16 mouse cellular contexts compared by ENCODE assay signal in the genomic region with DNA sequence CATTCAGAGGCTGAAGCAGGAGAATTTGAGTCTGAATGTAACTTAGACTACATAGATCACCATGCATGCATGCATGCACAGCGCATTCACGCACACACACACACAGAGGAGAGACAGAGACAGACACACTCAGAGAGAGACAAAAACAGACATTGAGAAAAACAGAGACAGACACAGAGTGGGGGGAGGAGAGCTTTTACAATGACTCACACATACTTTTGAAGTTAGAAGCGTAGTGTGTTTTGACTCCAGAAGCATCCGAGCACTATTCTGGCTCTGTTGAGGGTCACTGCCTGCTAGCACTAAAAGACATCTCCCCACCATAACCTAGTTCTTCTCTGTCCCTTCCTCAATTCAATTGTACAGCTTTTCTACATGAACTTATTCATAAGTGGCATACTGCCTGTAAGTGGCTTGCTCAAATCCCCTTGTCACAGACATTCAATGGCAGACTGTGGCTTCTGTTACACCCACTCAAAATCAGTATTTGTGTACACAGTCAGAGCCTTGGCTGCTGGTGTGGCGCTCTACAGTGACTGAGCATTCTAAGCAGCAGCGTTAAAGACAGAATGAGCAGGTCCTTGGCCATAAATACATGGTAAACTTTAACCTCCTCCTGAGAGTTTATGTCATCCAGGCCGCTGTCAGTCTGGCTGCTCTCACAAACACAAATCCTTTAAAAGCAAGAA. TPM values are rescaled to one million over a fixed set of nuclear protein-coding genes. Genes with fewer than 3 reads are reported as not detected.
DNase-seq lines count a peak whose midpoint lies in the region; ATAC-seq and TF ChIP-seq lines count a peak whose summit lies in the region.
"Had no signal": no experiment of that assay in that cellular context is flagged by ENCODE, and none has a peak within 500 bp of the region (broad histone marks: within the 10 kb centered on the region; RNA-seq: fewer than 3 reads in every experiment).

No protein-coding gene starts in this region.

- POLR2A ChIA-PET in Patski (lab: Charles Lee): no interaction called here

- H3K9me3 ChIP-seq in forebrain, postnatal 0 days (ENCODE audit: low read length): no peaks in the 10 kb centered on the region
- H3K9me3 ChIP-seq in forebrain, embryonic 12.5 days: no peaks in the 10 kb centered on the region
- H3K9me3 ChIP-seq: G1E; lung, embryonic 15.5 days had no signal

- 67% methylated on average over 7 of the region's 7 CpGs for WGBS in forebrain, postnatal 0 days
- WGBS in forebrain, embryonic 12.5 days: 87% methylated on average over 7 of the region's 7 CpGs

- H3K27ac ChIP-seq in forebrain, postnatal 0 days (ENCODE audit: low read depth, low read length): no peak overlapping the region
- H3K27ac ChIP-seq in forebrain, embryonic 12.5 days: no peak overlapping the region
- H3K27ac ChIP-seq: hindbrain, embryonic 14.5 days; lung, embryonic 15.5 days had no signal

- H3K36me3 ChIP-seq in forebrain, postnatal 0 days (ENCODE audit: insufficient read depth): no peaks in the 10 kb centered on the region
- no peaks in the 10 kb centered on the region for H3K36me3 ChIP-seq in forebrain, embryonic 12.5 days (replicated peaks)
- H3K36me3 ChIP-seq: lung, embryonic 15.5 days had no signal

- DNase-seq in forebrain, postnatal 0 days: no peak
- DNase-seq in 3134 (ENCODE audit: extremely low read depth, insufficient read length, low spot score) (peak; percentile 9), Patski (ENCODE audit: low read depth, low spot score) (peak; percentile 31), MN1 (ENCODE audit: low spot score) (no peak)
- DNase-seq in layer of hippocampus, adult 9-11 months: peak; percentile 22
- no peak for DNase-seq in thymus, postnatal 10 days (ENCODE audit: low spot score in 2 of 2)
- DNase-seq in kidney, postnatal 10 days: no peak
- DNase-seq: cerebellum, adult 9-10 months; heart, adult 18-20 months; kidney, adult 2 months; retina, postnatal 1 day had no signal

- no peak overlapping the region for H3K4me3 ChIP-seq in forebrain, postnatal 0 days (ENCODE audit: low read depth, low read length)
- H3K4me3 ChIP-seq in forebrain, embryonic 12.5 days (replicated peaks): no peak overlapping the region
- H3K4me3 ChIP-seq: lung, embryonic 15.5 days had no signal

- H3K4me2 ChIP-seq in forebrain, postnatal 0 days (ENCODE audit: low read depth): no peak overlapping the region
- H3K4me2 ChIP-seq in forebrain, embryonic 12.5 days: no peak overlapping the region
- H3K4me2 ChIP-seq: hindbrain, embryonic 14.5 days; lung, embryonic 15.5 days; midbrain, embryonic 11.5 days had no signal

- no peaks in the 10 kb centered on the region for H3K27me3 ChIP-seq in forebrain, postnatal 0 days (ENCODE audit: insufficient read depth, low read length)
- no peaks in the 10 kb centered on the region for H3K27me3 ChIP-seq in forebrain, embryonic 12.5 days
- peaks cover 14% of the 10 kb centered on the region for H3K27me3 ChIP-seq in Patski
- H3K27me3 ChIP-seq: lung, embryonic 15.5 days had no signal

- no peak overlapping the region for H3K9ac ChIP-seq in forebrain, postnatal 0 days
- no peak overlapping the region for H3K9ac ChIP-seq in forebrain, embryonic 12.5 days
- H3K9ac ChIP-seq: hindbrain, embryonic 14.5 days; lung, embryonic 15.5 days had no signal

- peak; percentile 48; the same call in 1 of the 2 replicates for ATAC-seq in forebrain, postnatal 0 days
- no peak for ATAC-seq in forebrain, embryonic 12.5 days (ENCODE audit: low FRiP score)
- ATAC-seq in Patski: peak; percentile 45

- in situ Hi-C loops in Patski (cut with MboI; ENCODE audit: low pct_unique_long_range_greater_than_20kb): no loop called here

- CTCF ChIA-PET in Patski (lab: Charles Lee): interaction anchor here (0.7 to 1.4 kb wide), 2 partner anchors 131 to 138 kb away, joined by 3 to 4 read pairs; no protein-coding TSS in a partner anchor

- no peak for TF ChIP-seq CTCF in forebrain, postnatal 0 days (IDR thresholded peaks at IDR 0.05; ENCODE audit: low read depth)
- TF ChIP-seq CTCF in Patski (IDR thresholded peaks at IDR 0.05): no peak

- no peaks in the 10 kb centered on the region for H3K4me1 ChIP-seq in forebrain, postnatal 0 days (ENCODE audit: insufficient read depth)
- H3K4me1 ChIP-seq in forebrain, embryonic 12.5 days: no peaks in the 10 kb centered on the region
- H3K4me1 ChIP-seq: lung, embryonic 15.5 days had no signal

RNA-seq across cellular contexts. Expression of a gene that starts 28.4 kb away (rescaled TPM):
- total RNA-seq in forebrain, postnatal 0 days (2014; rRNA removed): 83.2 and 94.8 TPM in 2 replicates
- 45.6 and 61.1 TPM in 2 replicates for polyA plus RNA-seq in forebrain, postnatal 0 days (2015; fragmentation: Nextera tagmentation; extraction: Ambion mirVana)
- polyA plus RNA-seq in forebrain, embryonic 12.5 days (2016; fragmentation: Nextera tagmentation; extraction: Ambion mirVana): 38.1 and 40.7 TPM in 2 replicates
- polyA plus RNA-seq in Patski (2021): 43.0 TPM

Comparison
In these comparisons a context has a peak if more than half of its experiments do, and no peak if none do; other contexts are left out.
1. DNase-seq: peak in 3134 (single experiment), Patski (single experiment) and layer of hippocampus, adult 9-11 months (single experiment); none in forebrain, postnatal 0 days (single experiment), thymus, postnatal 10 days (0 of 2), MN1 (single experiment) and kidney, postnatal 10 days (single experiment).